Mouse (Mus musculus): ENCODE data around the gene Snorc.

Snorc gene

GRCm38 (mm10) chr1:87468321-87468720 is 1.8 kb upstream of the Snorc start:
- Histone ChIP-seq H3K27me3 (ENCODE audit: insufficient read depth, low read length) (peaks cover 40% of the 10 kb centered on the region), H3K4me1 (replicated peaks; ENCODE audit: low read depth, low read length) (peaks cover 15% of the 10 kb centered on the region), H3K9me3 (ENCODE audit: low read length) (no peaks in the 10 kb centered on the region), H3K36me3 (ENCODE audit: insufficient read depth, low read length) (no peaks in the 10 kb centered on the region), H3K4me3 (replicated peaks; ENCODE audit: low read length) (no peak overlapping the region)
- TF ChIP-seq POU5F1 (IDR thresholded peaks at IDR 0.05; ENCODE audit: borderline replicate concordance, low read length), result no peak
- TF ChIP-seq CTCF (conservative IDR thresholded peaks at IDR 0.05; ENCODE audit: low read length), result no peak
- TF ChIP-seq NANOG (IDR thresholded peaks at IDR 0.05; ENCODE audit: borderline replicate concordance, low read length), result no peak

- no peak for TF ChIP-seq POU5F1 (IDR thresholded peaks at IDR 0.05; ENCODE audit: borderline replicate concordance, low read length)
- TF ChIP-seq NANOG (IDR thresholded peaks at IDR 0.05; ENCODE audit: borderline replicate concordance, low read length), result no peak
- no peak for TF ChIP-seq CTCF (conservative IDR thresholded peaks at IDR 0.05; ENCODE audit: low read length)
- Histone ChIP-seq H3K9me3 (ENCODE audit: low read length) (no peaks in the 10 kb centered on the region), H3K27me3 (ENCODE audit: insufficient read depth, low read length) (peaks cover 74% of the 10 kb centered on the region), H3K36me3 (ENCODE audit: insufficient read depth, low read length) (no peaks in the 10 kb centered on the region), H3K4me1 (replicated peaks; ENCODE audit: low read depth, low read length) (peaks cover 31% of the 10 kb centered on the region), H3K4me3 (replicated peaks; ENCODE audit: low read length) (no peak overlapping the region)
Observed at GRCm38 (mm10) chr1:87471914-87472313, 1.8 kb downstream of the Snorc start.

- Histone ChIP-seq H3K27me3 (ENCODE audit: insufficient read depth, low read length) (peaks cover 81% of the 10 kb centered on the region), H3K36me3 (ENCODE audit: insufficient read depth, low read length) (no peaks in the 10 kb centered on the region), H3K4me1 (replicated peaks; ENCODE audit: low read depth, low read length) (peaks cover 33% of the 10 kb centered on the region), H3K9me3 (ENCODE audit: low read length) (no peaks in the 10 kb centered on the region), H3K4me3 (replicated peaks; ENCODE audit: low read length) (no peak overlapping the region)
- TF ChIP-seq CTCF (conservative IDR thresholded peaks at IDR 0.05; ENCODE audit: low read length) (no peak), NANOG (IDR thresholded peaks at IDR 0.05; ENCODE audit: borderline replicate concordance, low read length) (no peak), POU5F1 (IDR thresholded peaks at IDR 0.05; ENCODE audit: borderline replicate concordance, low read length) (no peak)
Observed at GRCm38 (mm10) chr1:87472576-87472975, 2.5 kb downstream of the Snorc start.

DNA sequence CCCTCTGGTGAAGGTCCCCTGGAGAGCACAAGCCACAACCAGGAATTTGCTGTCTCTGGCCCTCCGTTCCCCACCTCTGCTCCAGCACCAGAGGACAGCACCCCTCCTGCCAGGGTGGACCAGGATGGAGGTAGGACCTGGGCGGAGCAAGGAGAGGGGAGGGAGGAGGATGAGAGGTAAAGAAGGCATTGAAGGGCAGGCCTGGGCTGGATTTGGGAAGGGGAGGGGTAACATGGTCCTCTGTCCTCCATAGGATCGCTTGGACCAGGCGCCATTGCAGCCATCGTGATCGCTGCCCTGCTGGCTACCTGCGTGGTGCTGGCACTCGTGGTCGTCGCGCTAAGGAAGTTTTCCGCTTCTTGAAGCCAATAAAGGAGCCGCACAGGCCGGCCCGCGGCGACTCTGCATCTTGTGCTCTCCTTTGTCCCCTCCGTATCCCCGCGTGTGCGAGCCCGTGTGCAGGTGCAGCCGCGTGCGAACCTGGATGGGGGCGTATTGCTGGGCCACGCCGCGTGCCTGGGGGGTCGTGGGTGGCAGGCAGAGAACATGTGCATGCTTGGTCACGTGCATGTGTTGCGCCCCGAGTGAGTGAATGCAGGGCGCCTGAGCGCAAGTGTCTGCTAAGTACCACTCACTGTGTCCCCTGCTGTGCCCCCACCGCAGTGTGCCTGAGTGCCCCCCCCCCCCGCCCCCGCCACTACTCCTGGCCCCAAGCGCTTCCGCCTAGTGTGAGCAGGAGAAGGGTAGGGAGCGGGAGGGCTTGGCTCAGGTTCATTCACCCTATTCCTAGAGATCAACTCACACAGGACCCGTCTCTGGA is 5.2 kb downstream of the Snorc start:
- Histone ChIP-seq H3K4me3 (replicated peaks; ENCODE audit: low read length) (peak overlapping the region; percentile 77), H3K9me3 (ENCODE audit: low read length) (no peaks in the 10 kb centered on the region), H3K27me3 (ENCODE audit: insufficient read depth, low read length) (peaks cover 93% of the 10 kb centered on the region), H3K36me3 (ENCODE audit: insufficient read depth, low read length) (no peaks in the 10 kb centered on the region), H3K4me1 (replicated peaks; ENCODE audit: low read depth, low read length) (peaks cover 31% of the 10 kb centered on the region)
- TF ChIP-seq POU5F1 (IDR thresholded peaks at IDR 0.05; ENCODE audit: borderline replicate concordance, low read length), result no peak
- no peak for TF ChIP-seq CTCF (conservative IDR thresholded peaks at IDR 0.05; ENCODE audit: low read length)
- TF ChIP-seq NANOG (IDR thresholded peaks at IDR 0.05; ENCODE audit: borderline replicate concordance, low read length), result no peak

DNA sequence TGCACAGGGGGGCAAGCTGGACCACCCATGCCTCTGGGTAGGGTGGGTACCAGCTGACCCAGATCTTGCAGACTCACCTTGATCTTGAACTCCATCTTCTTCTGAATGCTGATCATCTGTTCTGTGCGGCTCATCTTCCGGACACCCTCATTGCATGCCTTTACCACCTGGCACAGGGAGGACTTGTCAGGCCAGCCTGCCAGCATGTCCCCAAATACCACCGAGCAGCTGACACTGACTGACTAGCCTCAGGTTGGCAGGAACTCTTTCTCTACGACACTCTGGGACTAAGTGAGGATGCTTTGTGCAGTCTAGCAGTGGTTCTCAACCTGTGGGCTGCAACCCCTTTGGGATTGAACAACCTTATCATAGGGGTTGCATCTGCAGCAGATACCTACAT is 12.5 kb downstream of the Snorc start:
- TF ChIP-seq CTCF (conservative IDR thresholded peaks at IDR 0.05; ENCODE audit: low read length), result no peak
- no peak for TF ChIP-seq NANOG (IDR thresholded peaks at IDR 0.05; ENCODE audit: borderline replicate concordance, low read length)
- no peak for TF ChIP-seq POU5F1 (IDR thresholded peaks at IDR 0.05; ENCODE audit: borderline replicate concordance, low read length)
- peaks cover 35% of the 10 kb centered on the region for H3K27me3 ChIP-seq (ENCODE audit: insufficient read depth, low read length)
- H3K4me3 ChIP-seq (replicated peaks; ENCODE audit: low read length), result no peak overlapping the region
- H3K36me3 ChIP-seq (ENCODE audit: insufficient read depth, low read length), result no peaks in the 10 kb centered on the region
- H3K4me1 ChIP-seq (replicated peaks; ENCODE audit: low read depth, low read length), result peaks cover 5% of the 10 kb centered on the region; the same call in 1 of the 2 replicates
- H3K9me3 ChIP-seq (ENCODE audit: low read length), result no peaks in the 10 kb centered on the region

DNA sequence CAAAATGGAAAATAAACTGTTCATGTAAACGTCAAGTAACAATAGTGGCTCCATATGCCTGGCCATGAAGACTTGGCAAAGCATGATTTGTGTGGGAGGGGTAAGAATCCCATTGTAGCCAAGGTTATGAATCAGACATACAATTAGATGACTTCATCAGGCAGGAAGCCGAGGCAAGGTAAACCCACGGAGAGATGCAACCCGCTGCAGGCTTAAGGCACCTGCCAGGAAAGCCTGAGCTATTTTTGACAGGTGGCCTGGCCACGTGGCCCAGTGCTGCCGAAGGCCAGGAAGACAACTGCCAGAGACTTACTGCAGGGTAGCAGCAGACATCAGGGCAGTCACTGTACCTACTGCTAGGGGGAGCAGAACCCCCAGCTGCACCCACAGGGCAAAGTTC is 16.3 kb downstream of the Snorc start:
- peaks cover 13% of the 10 kb centered on the region for H3K4me1 ChIP-seq (replicated peaks; ENCODE audit: low read depth, low read length)
- H3K4me3 ChIP-seq (replicated peaks; ENCODE audit: low read length), result no peak overlapping the region
- TF ChIP-seq NANOG (IDR thresholded peaks at IDR 0.05; ENCODE audit: borderline replicate concordance, low read length) (no peak), POU5F1 (IDR thresholded peaks at IDR 0.05; ENCODE audit: borderline replicate concordance, low read length) (no peak), CTCF (conservative IDR thresholded peaks at IDR 0.05; ENCODE audit: low read length) (no peak)
- H3K9me3 ChIP-seq (ENCODE audit: low read length), result no peaks in the 10 kb centered on the region
- 0 out of 2 replicates have a peak, but pooled peaks cover 4% of the 10 kb centered on the region for H3K27me3 ChIP-seq (ENCODE audit: insufficient read depth, low read length)
- no peaks in the 10 kb centered on the region for H3K36me3 ChIP-seq (ENCODE audit: insufficient read depth, low read length)

DNA sequence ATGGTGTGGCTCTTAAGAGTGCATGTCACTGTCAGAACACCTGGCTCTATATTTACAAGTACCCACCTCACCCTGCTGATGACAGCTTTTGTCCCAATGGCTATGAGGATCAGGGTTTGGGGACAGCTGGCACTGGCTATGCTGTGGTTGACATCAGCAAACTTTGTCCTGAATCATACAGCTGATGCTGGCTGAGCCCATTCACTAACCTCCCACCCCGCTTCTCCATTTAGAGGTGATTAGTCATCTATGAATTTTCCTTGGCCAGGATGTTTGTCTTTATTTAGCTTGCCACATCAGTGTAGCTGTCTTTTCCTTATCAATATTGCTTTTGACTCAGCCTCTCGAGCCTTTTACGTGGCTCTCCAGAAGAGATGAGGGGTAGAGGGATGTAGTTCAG is 22.2 kb downstream of the Snorc start:
- no peaks in the 10 kb centered on the region for H3K36me3 ChIP-seq (ENCODE audit: insufficient read depth, low read length)
- no peak for TF ChIP-seq CTCF (conservative IDR thresholded peaks at IDR 0.05; ENCODE audit: low read length)
- TF ChIP-seq NANOG (IDR thresholded peaks at IDR 0.05; ENCODE audit: borderline replicate concordance, low read length), result no peak
- TF ChIP-seq POU5F1 (IDR thresholded peaks at IDR 0.05; ENCODE audit: borderline replicate concordance, low read length), result no peak

DNA sequence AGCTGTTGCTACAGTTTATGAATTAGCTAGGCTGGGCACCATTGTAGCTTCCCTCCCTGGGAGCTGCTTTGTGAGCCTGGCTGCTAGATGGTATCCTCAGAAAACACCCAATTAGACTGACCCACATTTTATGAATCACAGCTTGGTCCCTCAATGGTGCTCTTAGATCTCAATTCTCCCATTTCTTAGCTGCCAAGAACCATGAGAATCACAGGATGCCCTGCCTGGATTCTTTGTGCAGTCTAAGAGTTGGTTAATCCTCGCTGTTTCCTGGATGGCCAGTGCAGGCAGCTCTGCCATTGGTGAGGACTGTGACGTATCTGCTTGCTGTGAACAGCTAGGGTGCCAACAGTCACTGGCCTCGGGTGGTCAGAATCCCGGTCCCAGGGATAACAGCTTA is 23.5 kb downstream of the Snorc start:
- Histone ChIP-seq H3K36me3 (ENCODE audit: insufficient read depth, low read length) (no peaks in the 10 kb centered on the region), H3K4me1 (replicated peaks; ENCODE audit: low read depth, low read length) (peaks cover 17% of the 10 kb centered on the region), H3K4me3 (replicated peaks; ENCODE audit: low read length) (no peak overlapping the region), H3K27me3 (ENCODE audit: insufficient read depth, low read length) (peaks cover 6% of the 10 kb centered on the region), H3K9me3 (ENCODE audit: low read length) (no peaks in the 10 kb centered on the region)
- TF ChIP-seq POU5F1 (IDR thresholded peaks at IDR 0.05; ENCODE audit: borderline replicate concordance, low read length), result no peak
- no peak for TF ChIP-seq NANOG (IDR thresholded peaks at IDR 0.05; ENCODE audit: borderline replicate concordance, low read length)
- no peak for TF ChIP-seq CTCF (conservative IDR thresholded peaks at IDR 0.05; ENCODE audit: low read length)

More for the DNA sequence above, 22.2 kb downstream of the Snorc start:
- Histone ChIP-seq H3K27me3 (ENCODE audit: insufficient read depth, low read length) (peaks cover 6% of the 10 kb centered on the region), H3K9me3 (ENCODE audit: low read length) (no peaks in the 10 kb centered on the region), H3K4me3 (replicated peaks; ENCODE audit: low read length) (no peak overlapping the region), H3K4me1 (replicated peaks; ENCODE audit: low read depth, low read length) (peaks cover 17% of the 10 kb centered on the region)
